Mouse (Mus musculus) stomach, postnatal 0 days (tissue): ENCODE data around the gene Nprl3. TPM values are rescaled to one million over a fixed set of nuclear protein-coding genes. Genes with fewer than 3 reads are reported as not detected.
"Not testable (repeated sequence)": the region's sequence is repeated elsewhere in the genome, so short reads cannot be mapped to it uniquely, and the experiment has no call there.

Source experiments
- ATAC-seq: fragments of 200-750 bp; cut with Nextera tagmentation; 2 replicates; pipeline ENCODE4 v1.8.0; 2017; ENCODE audit not compliant: low FRiP score, low TSS enrichment
- DNase-seq: peaks from one replicate; pipeline ENCODE4 v3.0.0-alpha.2; 2016; ENCODE audit warnings: low spot score
- H3K27ac ChIP-seq: fragments of 300-500 bp; sonication (generic); replicated peaks from 2 replicates; pipeline ENCODE4 v1.5.1; 2014; ENCODE audit warnings: mild to moderate bottlenecking, control low read depth
- H3K27me3 ChIP-seq: fragments of 300-500 bp; sonication (generic); 2 replicates; pipeline ENCODE4 v1.6.1; 2014; ENCODE audit warnings: low read length; ENCODE audit not compliant: control insufficient read depth, insufficient read depth
- H3K36me3 ChIP-seq: fragments of 300-500 bp; sonication (generic); 2 replicates; pipeline ENCODE4 v1.6.1; 2014; ENCODE audit warnings: low read length, mixed read lengths; ENCODE audit not compliant: control insufficient read depth, insufficient read depth
- H3K4me1 ChIP-seq: fragments of 300-500 bp; sonication (generic); replicated peaks from 2 replicates; pipeline ENCODE4 v1.6.1; 2014; ENCODE audit warnings: antibody characterized with exemption; ENCODE audit not compliant: control insufficient read depth, insufficient read depth
- H3K4me2 ChIP-seq: fragments of 300-500 bp; sonication (generic); replicated peaks from 2 replicates; pipeline ENCODE4 v1.6.1; 2014; ENCODE audit warnings: low read depth, mild to moderate bottlenecking, control low read depth, moderate library complexity
- H3K4me3 ChIP-seq: fragments of 300-500 bp; sonication (generic); 2 replicates; pipeline ENCODE4 v1.5.1; 2014; ENCODE audit warnings: low read depth, low read length, control low read depth
- H3K9ac ChIP-seq: fragments of 300-500 bp; sonication (generic); 2 replicates; pipeline ENCODE4 v1.6.1; 2014; ENCODE audit warnings: mild to moderate bottlenecking, low read length, control low read depth, mixed read lengths
- H3K9me3 ChIP-seq: fragments of 300-500 bp; sonication (generic); 2 replicates; pipeline ENCODE4 v1.6.1; 2016; ENCODE audit warnings: low read length; ENCODE audit not compliant: control insufficient read depth
- CTCF ChIP-seq: IDR thresholded peaks from 2 replicates; pipeline ENCODE4 v1.5.1; 2016; ENCODE audit warnings: antibody characterized with exemption, low read depth, mild to moderate bottlenecking, moderate library complexity
- EP300 ChIP-seq: optimal IDR thresholded peaks from 2 replicates; pipeline ENCODE3; 2016; ENCODE audit warnings: antibody characterized with exemption
- WGBS: fragments of 180-500 bp; shearing (Covaris S2); extraction: QIAGEN DNeasy Blood & Tissue Kit; methylation state at CpG from one replicate; pipeline ENCODE4 v1.1.7; 2014; 5-methylcytosine and 5-hydroxymethylcytosine counted together
- polyA plus RNA-seq: library from polyadenylated mRNA; unstranded; fragments of >200 nt; fragmentation: Nextera tagmentation; extraction: Ambion mirVana; gene quantifications from 2 replicates; pipeline ENCODE4 v1.2.1, GENCODE M21; 2015

Nprl3 gene
- polyA plus RNA-seq, 1 experiment from 2014 or later, result 28.2 TPM

DNA sequence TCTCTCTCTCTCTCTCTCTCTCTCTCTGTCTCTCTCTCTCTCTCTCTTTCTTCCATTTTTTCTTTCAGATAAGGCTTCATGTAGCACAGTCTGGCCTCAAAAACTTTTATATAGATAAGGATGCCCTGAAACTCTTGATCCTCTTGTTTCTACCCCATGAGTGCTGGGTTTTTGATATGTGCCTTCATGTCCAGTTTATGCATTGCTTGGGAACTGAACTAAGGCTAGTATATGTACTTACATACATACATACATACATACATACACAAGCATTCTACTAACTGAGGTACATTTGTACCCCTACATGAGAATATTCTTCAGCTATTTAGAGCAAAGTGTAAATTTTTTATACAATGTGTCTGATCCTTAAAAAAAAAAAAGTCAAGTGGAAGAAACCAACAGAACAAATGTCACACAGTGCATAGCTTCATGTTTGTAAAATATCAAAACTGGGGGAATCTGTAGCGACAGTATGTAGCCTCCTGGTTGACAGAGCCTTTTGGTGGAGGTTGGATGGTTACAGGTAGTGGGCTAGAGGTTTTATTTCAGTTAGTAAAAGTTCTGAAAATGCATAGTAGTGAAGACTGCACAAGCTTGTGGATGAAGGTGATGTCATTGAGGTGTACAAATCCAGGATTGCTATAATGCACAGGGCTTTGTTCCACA is 30.5 kb upstream of the Nprl3 start:
- no peaks in the 10 kb centered on the region for H3K4me1 ChIP-seq
- no peak for DNase-seq
- no peak overlapping the region for H3K4me2 ChIP-seq
- H3K36me3 ChIP-seq, result no peaks in the 10 kb centered on the region
- no peak overlapping the region for H3K4me3 ChIP-seq
- no peak overlapping the region for H3K9ac ChIP-seq
- WGBS, result 82% methylated on average over 1 of the region's 1 CpGs
- no peak overlapping the region for H3K27ac ChIP-seq
- no peaks in the 10 kb centered on the region for H3K27me3 ChIP-seq
- no peaks in the 10 kb centered on the region for H3K9me3 ChIP-seq
- no peak for ATAC-seq
- TF ChIP-seq CTCF (no peak), EP300 (no peak)

- H3K9me3 ChIP-seq, DNase-seq, H3K9ac ChIP-seq, H3K27ac ChIP-seq, H3K4me1 ChIP-seq, ATAC-seq, H3K27me3 ChIP-seq, H3K4me3 ChIP-seq, H3K36me3 ChIP-seq, H3K4me2 ChIP-seq: not testable (repeated sequence)
- 38% methylated on average over 2 of the region's 2 CpGs for WGBS
Measured at GRCm38 (mm10) chr11:32297417-32297816, 29.9 kb upstream of the Nprl3 start.

DNA sequence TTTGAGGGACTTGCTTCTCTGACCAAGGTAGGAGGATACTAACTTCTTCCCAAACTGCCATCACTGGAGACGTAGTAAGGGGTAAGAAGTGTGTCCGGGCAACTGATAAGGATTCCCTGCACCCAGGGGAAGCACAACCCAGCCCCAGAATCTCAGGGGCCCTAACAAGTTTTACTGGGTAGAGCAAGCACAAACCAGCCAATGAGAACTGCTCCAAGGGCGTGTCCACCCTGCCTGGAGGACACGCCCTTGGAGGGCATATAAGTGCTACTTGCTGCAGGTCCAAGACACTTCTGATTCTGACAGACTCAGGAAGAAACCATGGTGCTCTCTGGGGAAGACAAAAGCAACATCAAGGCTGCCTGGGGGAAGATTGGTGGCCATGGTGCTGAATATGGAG is 28.7 kb upstream of the Nprl3 start, which contains the start of gene Hba-a2:
Gene Hba-a2 (plus strand): TSS at position 287 of the 400 bp plus-strand sequence.
- DNase-seq, H3K4me3 ChIP-seq, H3K4me1 ChIP-seq, H3K27ac ChIP-seq, H3K4me2 ChIP-seq, H3K9me3 ChIP-seq, H3K9ac ChIP-seq, H3K36me3 ChIP-seq, H3K27me3 ChIP-seq: not testable (repeated sequence)
- no CpG with 5 or more reads among the region's 4 CpGs for WGBS
- peak; percentile 62; the same call in 1 of the 2 replicates for ATAC-seq

DNA sequence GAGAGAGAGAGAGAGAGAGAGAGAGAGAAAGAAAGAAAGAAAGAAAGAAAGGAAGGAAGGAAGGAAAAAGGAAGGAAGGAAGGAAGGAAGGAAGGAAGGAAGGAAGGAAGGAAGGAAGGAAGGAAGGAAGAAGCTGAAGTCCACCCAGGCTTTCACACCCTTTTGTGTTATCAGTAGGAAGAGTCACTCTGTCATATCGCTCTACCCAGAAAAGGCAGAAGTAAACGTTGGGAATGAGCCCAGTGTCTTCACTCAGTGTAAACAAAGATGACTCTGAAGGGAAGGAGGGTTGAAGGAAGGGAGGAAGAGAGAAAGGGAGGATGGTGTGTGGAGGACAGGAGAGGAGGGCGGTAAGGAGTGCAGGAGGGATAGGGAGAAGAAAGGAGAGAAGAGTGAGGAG is 26.0 kb upstream of the Nprl3 start:
- WGBS, result 48% methylated on average over 3 of the region's 3 CpGs
- H3K36me3 ChIP-seq, ATAC-seq: not testable (repeated sequence)

DNA sequence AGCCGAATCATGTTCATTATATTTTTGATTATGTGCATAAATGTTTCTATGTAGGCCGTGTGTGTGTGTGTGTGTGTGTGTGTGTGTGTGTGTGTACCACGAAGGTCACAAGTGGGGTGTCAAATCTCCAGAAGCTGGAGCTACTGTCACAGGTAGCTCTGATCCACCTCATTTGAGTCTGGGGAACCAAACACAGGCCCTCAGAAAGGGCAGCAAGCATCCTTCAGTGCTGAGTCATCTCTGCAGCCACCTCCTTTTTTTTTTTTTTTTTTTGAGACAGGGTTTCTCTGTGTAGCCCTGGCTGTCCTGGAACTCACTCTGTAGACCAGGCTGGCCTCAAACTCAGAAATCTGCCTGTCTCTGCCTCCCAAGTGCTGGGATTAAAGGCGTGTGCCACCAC is 25.3 kb upstream of the Nprl3 start:
- not testable (repeated sequence) for H3K27me3 ChIP-seq, H3K4me1 ChIP-seq, H3K9ac ChIP-seq, H3K4me2 ChIP-seq, DNase-seq, H3K36me3 ChIP-seq, H3K4me3 ChIP-seq, ATAC-seq, H3K27ac ChIP-seq, H3K9me3 ChIP-seq
- whole genome bisulfite sequencing, result 79% methylated on average over 4 of the region's 4 CpGs

More for the DNA sequence above, 26.0 kb upstream of the Nprl3 start:
- not testable (repeated sequence) for H3K9me3 ChIP-seq, H3K27ac ChIP-seq, H3K4me3 ChIP-seq, H3K4me1 ChIP-seq, H3K9ac ChIP-seq, H3K27me3 ChIP-seq, DNase-seq, H3K4me2 ChIP-seq

- Histone ChIP-seq H3K4me1 (no peaks in the 10 kb centered on the region), H3K9me3 (no peaks in the 10 kb centered on the region), H3K36me3 (no peaks in the 10 kb centered on the region), H3K9ac (no peak overlapping the region), H3K27ac (no peak overlapping the region), H3K4me3 (no peak overlapping the region), H3K4me2 (no peak overlapping the region), H3K27me3 (no peaks in the 10 kb centered on the region)
- ATAC-seq (no peak), DNase-seq (no peak)
- 68% methylated on average over 9 of the region's 9 CpGs for WGBS
- no peak for TF ChIP-seq CTCF
- TF ChIP-seq EP300, result no peak
Measured at GRCm38 (mm10) chr11:32287493-32287825, 20.0 kb upstream of the Nprl3 start.
